Comparison of ENCODE assay signal across 8 mouse cellular contexts in the genomic region with DNA sequence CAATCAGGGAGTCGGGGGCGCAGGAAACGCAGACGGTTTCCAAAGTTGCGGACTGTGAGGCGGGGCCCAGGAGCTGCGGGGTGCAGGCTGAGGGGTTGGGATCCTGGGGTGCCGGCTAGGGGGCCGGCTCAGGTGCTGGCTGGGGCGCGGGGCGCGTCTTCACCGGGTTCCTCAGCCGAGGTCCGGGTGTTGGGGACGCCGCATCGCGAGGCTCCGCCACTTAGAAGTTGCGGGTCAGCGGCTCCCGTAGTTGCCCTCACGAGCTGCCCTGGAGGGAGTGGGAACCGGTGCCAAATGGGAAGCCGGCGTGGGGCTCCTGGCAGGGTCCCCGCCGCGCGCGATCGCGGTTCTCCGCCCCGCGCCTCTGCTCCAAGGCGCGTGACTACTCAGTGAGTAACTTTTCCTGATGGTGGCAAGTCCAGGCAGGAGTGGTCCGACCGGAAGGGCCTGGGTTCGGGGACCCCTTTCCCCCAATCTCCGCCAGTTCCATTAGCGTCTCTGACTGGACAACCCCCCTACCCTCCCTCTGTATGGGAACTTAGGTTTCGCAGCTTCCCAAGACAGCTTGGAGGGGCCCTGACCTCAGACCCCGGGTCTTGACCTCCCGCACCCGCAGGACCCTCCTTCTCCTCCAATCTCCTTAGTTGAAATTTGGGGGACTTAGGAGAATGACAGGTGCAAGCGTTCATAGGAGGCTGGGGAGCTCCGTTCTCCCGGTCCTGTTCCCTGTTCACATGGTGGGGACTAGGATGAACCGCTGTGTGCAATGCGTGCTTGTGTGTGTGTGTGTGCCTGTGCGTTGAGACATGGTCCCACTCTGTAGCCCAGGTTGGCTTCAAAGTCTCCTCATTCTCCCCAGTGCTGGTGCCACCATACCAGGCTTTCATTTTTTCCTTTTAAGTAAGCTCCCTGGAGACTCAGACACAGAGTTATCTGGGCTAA. TPM values are rescaled to one million over a fixed set of nuclear protein-coding genes. Genes with fewer than 3 reads are reported as not detected.
DNase-seq lines count a peak whose midpoint lies in the region; ATAC-seq and TF ChIP-seq lines count a peak whose summit lies in the region.

No protein-coding gene starts in this region.

- peak overlapping the region; percentile 79 for H3K9ac ChIP-seq in forebrain, postnatal 0 days
- peak overlapping the region; percentile 82 for H3K9ac ChIP-seq in midbrain, embryonic 15.5 days

- no peak for TF ChIP-seq POLR2A in lung, adult 2 months (IDR thresholded peaks at IDR 0.05; ENCODE audit: borderline replicate concordance, extremely low read depth, low read depth, low read length)

- peak overlapping the region; percentile 35; the same call in 1 of the 2 replicates for H3K27ac ChIP-seq in forebrain, postnatal 0 days (ENCODE audit: low read depth, low read length)
- peak overlapping the region; percentile 69 for H3K27ac ChIP-seq in midbrain, embryonic 15.5 days

- peak overlapping the region; percentile 89 for H3K4me2 ChIP-seq in forebrain, postnatal 0 days (ENCODE audit: low read depth)
- peak overlapping the region; percentile 90 for H3K4me2 ChIP-seq in midbrain, embryonic 15.5 days

- H3K27me3 ChIP-seq in forebrain, postnatal 0 days (ENCODE audit: insufficient read depth, low read length): no peaks in the 10 kb centered on the region
- no peaks in the 10 kb centered on the region for H3K27me3 ChIP-seq in midbrain, embryonic 15.5 days (replicated peaks)

- WGBS in lung, adult 2 months: under 1% methylated on average over 55 of the region's 55 CpGs
- WGBS in forebrain, postnatal 0 days: 5% methylated on average over 53 of the region's 55 CpGs
- 1% methylated on average over 55 of the region's 55 CpGs for WGBS in midbrain, embryonic 15.5 days

- TF ChIP-seq CTCF in lung, adult 2 months (IDR thresholded peaks at IDR 0.05; ENCODE audit: insufficient read depth, low read length): no peak
- TF ChIP-seq CTCF in forebrain, postnatal 0 days (IDR thresholded peaks at IDR 0.05; ENCODE audit: low read depth): no peak

- no peaks in the 10 kb centered on the region for H3K9me3 ChIP-seq in forebrain, postnatal 0 days (ENCODE audit: low read length)
- no peaks in the 10 kb centered on the region for H3K9me3 ChIP-seq in midbrain, embryonic 15.5 days

- H3K4me3 ChIP-seq in lung, adult 2 months (replicated peaks; ENCODE audit: extremely low read depth, low read depth, low read length): peak overlapping the region; percentile 97
- H3K4me3 ChIP-seq in forebrain, postnatal 0 days (ENCODE audit: low read depth, low read length): peak overlapping the region; percentile 75
- H3K4me3 ChIP-seq in midbrain, embryonic 15.5 days: peak overlapping the region; percentile 80

- H3K4me1 ChIP-seq in lung, adult 2 months (ENCODE audit: control insufficient read depth, insufficient read depth, low read length): peaks cover 8% of the 10 kb centered on the region
- no peaks in the 10 kb centered on the region for H3K4me1 ChIP-seq in forebrain, postnatal 0 days (ENCODE audit: insufficient read depth)
- peaks cover 18% of the 10 kb centered on the region for H3K4me1 ChIP-seq in midbrain, embryonic 15.5 days

- peak; percentile 19 for ATAC-seq in activated CD4-positive, CD25-positive, alpha-beta regulatory T cell, adult 4 months
- peak; percentile 63 for ATAC-seq in forebrain, postnatal 0 days
- peak; percentile 74 for ATAC-seq in midbrain, embryonic 15.5 days (replicated peaks)

- peaks cover 14% of the 10 kb centered on the region; the same call in 1 of the 2 replicates for H3K36me3 ChIP-seq in forebrain, postnatal 0 days (ENCODE audit: insufficient read depth)
- H3K36me3 ChIP-seq in midbrain, embryonic 15.5 days (replicated peaks): peaks cover 15% of the 10 kb centered on the region; the same call in 1 of the 2 replicates

- DNase-seq in lung, adult 2 months: no peak
- DNase-seq in lung, postnatal 36 days: no peak
- DNase-seq in forebrain, postnatal 0 days: peak; percentile 38
- peak; percentile 27 to 64 for DNase-seq in kidney, postnatal 25 days
- DNase-seq in ovary, postnatal 36 days (ENCODE audit: low spot score): no peak
- no peak for DNase-seq in spleen, postnatal 10 days (ENCODE audit: low spot score in 2 of 2)

RNA-seq across cellular contexts. Expression of a gene that starts 0.8 kb away (rescaled TPM):
- 75.0 and 111 TPM in 2 replicates for polyA plus RNA-seq in lung, adult 2 months (2012; rRNA removed)
- polyA plus RNA-seq in activated CD4-positive, CD25-positive, alpha-beta regulatory T cell, adult 4 months (2017; shearing (Covaris generic)): under 1 TPM in 1 of 2 experiments, not detected in 1; 0.66 TPM
- total RNA-seq in forebrain, postnatal 0 days (2014; rRNA removed): 27.2 and 34.7 TPM in 2 replicates
- polyA plus RNA-seq in forebrain, postnatal 0 days (2015; fragmentation: Nextera tagmentation; extraction: Ambion mirVana): 20.2 and 23.9 TPM in 2 replicates
- 37.9 and 41.2 TPM in 2 replicates for polyA plus RNA-seq in midbrain, embryonic 15.5 days (2015; fragmentation: Nextera tagmentation; extraction: Ambion mirVana)

RNA-seq across cellular contexts. Expression of a gene that starts 18.9 kb away (rescaled TPM):
- polyA plus RNA-seq in lung, adult 2 months (2012; rRNA removed): 37.2 and 43.0 TPM in 2 replicates
- 10 to 100 TPM; 44.3 to 46.8 TPM for polyA plus RNA-seq in activated CD4-positive, CD25-positive, alpha-beta regulatory T cell, adult 4 months (2017; shearing (Covaris generic))
- 46.6 and 49.3 TPM in 2 replicates for total RNA-seq in forebrain, postnatal 0 days (2014; rRNA removed)
- 49.3 and 54.9 TPM in 2 replicates for polyA plus RNA-seq in forebrain, postnatal 0 days (2015; fragmentation: Nextera tagmentation; extraction: Ambion mirVana)
- polyA plus RNA-seq in midbrain, embryonic 15.5 days (2015; fragmentation: Nextera tagmentation; extraction: Ambion mirVana): 44.5 and 48.0 TPM in 2 replicates

RNA-seq across cellular contexts. Expression of a gene that starts 18.9 kb away (rescaled TPM):
- polyA plus RNA-seq in lung, adult 2 months (2012; rRNA removed): 308 and 342 TPM in 2 replicates
- polyA plus RNA-seq in activated CD4-positive, CD25-positive, alpha-beta regulatory T cell, adult 4 months (2017; shearing (Covaris generic)): 100 to 1,000 TPM; 312 to 332 TPM
- 86.6 and 110 TPM in 2 replicates for total RNA-seq in forebrain, postnatal 0 days (2014; rRNA removed)
- polyA plus RNA-seq in forebrain, postnatal 0 days (2015; fragmentation: Nextera tagmentation; extraction: Ambion mirVana): 259 and 296 TPM in 2 replicates
- 299 and 322 TPM in 2 replicates for polyA plus RNA-seq in midbrain, embryonic 15.5 days (2015; fragmentation: Nextera tagmentation; extraction: Ambion mirVana)

RNA-seq across cellular contexts. Expression of a gene that starts 32.2 kb away (rescaled TPM):
- polyA plus RNA-seq in lung, adult 2 months (2012; rRNA removed): 2.7 TPM in 2 replicates
- polyA plus RNA-seq in activated CD4-positive, CD25-positive, alpha-beta regulatory T cell, adult 4 months (2017; shearing (Covaris generic)): not detected
- total RNA-seq in forebrain, postnatal 0 days (2014; rRNA removed): 52.5 and 58.4 TPM in 2 replicates
- polyA plus RNA-seq in forebrain, postnatal 0 days (2015; fragmentation: Nextera tagmentation; extraction: Ambion mirVana): 37.8 and 45.3 TPM in 2 replicates
- polyA plus RNA-seq in midbrain, embryonic 15.5 days (2015; fragmentation: Nextera tagmentation; extraction: Ambion mirVana): 38.2 and 40.1 TPM in 2 replicates

RNA-seq across cellular contexts. Expression of a gene that starts 46.2 kb away (rescaled TPM):
- 1.1 and 1.5 TPM in 2 replicates for polyA plus RNA-seq in lung, adult 2 months (2012; rRNA removed)
- under 1 TPM in 1 of 2 experiments, not detected in 1; 0.79 TPM for polyA plus RNA-seq in activated CD4-positive, CD25-positive, alpha-beta regulatory T cell, adult 4 months (2017; shearing (Covaris generic))
- 8.1 and 9.3 TPM in 2 replicates for total RNA-seq in forebrain, postnatal 0 days (2014; rRNA removed)
- 6.2 and 8.0 TPM in 2 replicates for polyA plus RNA-seq in forebrain, postnatal 0 days (2015; fragmentation: Nextera tagmentation; extraction: Ambion mirVana)
- polyA plus RNA-seq in midbrain, embryonic 15.5 days (2015; fragmentation: Nextera tagmentation; extraction: Ambion mirVana): 5.3 and 7.4 TPM in 2 replicates

Comparison
In these comparisons a context has a peak if more than half of its experiments do, and no peak if none do; other contexts are left out.
1. DNase-seq: peak in forebrain, postnatal 0 days (single experiment) and kidney, postnatal 25 days (2 of 2); none in lung, adult 2 months (single experiment), lung, postnatal 36 days (single experiment), ovary, postnatal 36 days (single experiment) and spleen, postnatal 10 days (0 of 2).
2. ATAC-seq: peak in every context shown above with its lines; median percentile 74 in midbrain, embryonic 15.5 days; 63 in forebrain, postnatal 0 days; 19 in activated CD4-positive, CD25-positive, alpha-beta regulatory T cell, adult 4 months.
3. RNA of a gene that starts 0.8 kb away (polyA plus RNA-seq): 75.0 to 111 TPM in lung, adult 2 months, 37.9 to 41.2 TPM in midbrain, embryonic 15.5 days and 20.2 to 23.9 TPM in forebrain, postnatal 0 days; 0.66 TPM in activated CD4-positive, CD25-positive, alpha-beta regulatory T cell, adult 4 months; every median in the first group is over 10 times any median in the second.
4. Peak in every context shown above with its lines, with median percentiles within 50 percentile points of each other: H3K4me3 ChIP-seq.